Mouse (Mus musculus): ENCODE measurements at regions not wholly inside any gene's neighbourhood (a gene's known extent, or its start where the extent isn't known, plus 50 kb on each side); places are given as distances from the start of the nearest gene placed in this dataset.

GRCm38 (mm10) chr2:51013090-51013489, 135.8 kb downstream of the Rnd3 start:
- no peak for DNase-seq (ENCODE audit: low spot score)

GRCm38 (mm10) chr2:51008251-51008533, 140.7 kb downstream of the Rnd3 start:
- DNase-seq (ENCODE audit: low spot score) = no peak

DNA sequence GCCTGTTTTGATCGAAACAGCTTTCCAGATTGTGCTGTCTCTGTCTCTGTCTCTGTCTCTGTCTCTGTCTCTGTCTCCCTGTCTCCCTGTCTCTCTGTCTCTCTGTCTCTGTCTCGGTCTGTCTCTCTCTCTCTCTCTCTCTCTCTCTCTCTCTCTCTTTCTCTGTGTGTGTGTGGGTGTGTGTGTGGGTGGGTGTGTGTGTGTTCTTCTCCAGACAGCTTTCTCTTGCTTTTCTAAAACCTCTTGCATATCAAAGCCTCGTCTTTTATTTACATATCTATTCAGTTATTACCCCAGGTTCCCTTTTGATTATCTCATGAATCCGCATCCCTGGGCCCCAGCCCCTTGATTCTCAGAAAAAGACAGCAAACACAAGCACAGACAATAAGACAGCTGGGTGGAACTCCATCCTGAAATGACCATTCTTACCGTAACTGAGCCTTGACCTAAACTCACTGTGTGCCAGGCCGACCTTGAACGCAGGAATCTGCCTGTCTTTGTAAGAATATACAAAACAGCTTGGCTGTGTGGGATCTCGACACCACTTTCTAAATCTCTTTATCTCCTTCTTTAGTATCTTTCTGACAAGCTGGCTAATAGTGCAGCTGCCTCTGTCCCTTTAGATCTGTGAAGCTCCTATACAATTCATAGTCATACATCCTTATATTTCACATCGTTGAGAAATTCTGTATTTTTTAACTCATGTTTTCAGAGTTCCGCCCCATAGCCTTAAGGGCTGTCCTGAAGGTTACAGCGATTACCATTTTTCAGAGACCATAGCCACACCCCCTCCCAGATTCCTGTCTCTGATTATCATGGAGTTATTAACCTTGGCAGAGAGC, 141.3 kb downstream of the Rnd3 start:
- no peak for DNase-seq (ENCODE audit: low spot score)

GRCm38 (mm10) chr2:51006818-51007217, 142.1 kb downstream of the Rnd3 start:
- no peak for DNase-seq (ENCODE audit: low spot score)

GRCm38 (mm10) chr2:51001548-51001947, 147.4 kb downstream of the Rnd3 start:
- DNase-seq (ENCODE audit: low spot score) = no peak

- no peak for DNase-seq (ENCODE audit: low spot score)
Observed at GRCm38 (mm10) chr2:50983883-50984410, 165.0 kb downstream of the Rnd3 start.

GRCm38 (mm10) chr2:50982571-50982970, 166.3 kb downstream of the Rnd3 start:
- DNase-seq (ENCODE audit: low spot score) = no peak

DNA sequence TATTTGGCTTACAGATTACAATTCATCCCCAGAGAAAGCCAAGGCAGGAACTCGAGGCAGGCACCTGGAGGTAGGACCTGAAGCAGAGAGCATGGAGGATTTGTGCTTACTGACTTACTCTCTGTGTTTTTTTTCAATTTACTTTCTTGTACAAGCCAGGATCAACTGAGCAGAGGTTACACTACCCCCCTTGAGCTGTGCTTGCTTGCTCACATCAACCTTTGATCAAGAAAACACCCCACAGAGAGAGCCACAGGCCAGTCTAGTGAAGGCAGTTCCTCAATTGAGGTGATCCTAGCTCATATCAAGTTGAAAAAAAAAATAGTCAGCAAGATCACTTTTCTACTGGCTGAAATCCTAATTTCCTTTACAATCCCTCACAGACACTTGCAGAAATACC, 170.6 kb downstream of the Rnd3 start:
- DNase-seq (ENCODE audit: low spot score) = no peak

- DNase-seq (ENCODE audit: low spot score) = no peak
Observed at GRCm38 (mm10) chr2:50971131-50971825, 177.6 kb downstream of the Rnd3 start.

DNA sequence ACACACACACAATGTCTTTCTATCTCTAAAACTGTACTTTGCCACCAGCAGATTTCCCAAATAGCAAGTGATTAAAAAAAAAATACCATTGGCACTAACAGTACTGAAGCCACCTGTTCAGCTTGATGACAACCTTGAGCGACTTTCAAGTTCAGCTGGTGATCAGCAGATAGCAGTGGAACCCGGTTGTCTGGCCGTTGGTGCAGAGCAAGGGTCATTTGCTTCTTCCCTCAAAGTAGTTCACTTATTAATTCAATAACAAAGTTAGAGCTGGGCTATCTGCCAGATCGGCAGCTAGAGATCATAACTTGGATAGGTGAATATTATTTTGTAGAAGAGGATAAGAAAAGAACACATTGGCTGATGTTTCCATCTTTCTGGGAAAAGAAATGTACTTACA, 180.5 kb downstream of the Rnd3 start:
- no peak for DNase-seq (ENCODE audit: low spot score)

- no peak for DNase-seq (ENCODE audit: low spot score)
Observed at GRCm38 (mm10) chr2:50967826-50968225, 181.1 kb downstream of the Rnd3 start.

GRCm38 (mm10) chr2:50967133-50967532, 181.8 kb downstream of the Rnd3 start:
- no peak for DNase-seq (ENCODE audit: low spot score)

- no peak for DNase-seq (ENCODE audit: low spot score)
Observed at GRCm38 (mm10) chr2:50965485-50966017, 183.4 kb downstream of the Rnd3 start.

GRCm38 (mm10) chr2:50964062-50964461, 184.8 kb downstream of the Rnd3 start:
- DNase-seq (ENCODE audit: low spot score) = no peak

GRCm38 (mm10) chr2:50961049-50961448, 187.9 kb downstream of the Rnd3 start:
- no peak for DNase-seq (ENCODE audit: low spot score)

DNA sequence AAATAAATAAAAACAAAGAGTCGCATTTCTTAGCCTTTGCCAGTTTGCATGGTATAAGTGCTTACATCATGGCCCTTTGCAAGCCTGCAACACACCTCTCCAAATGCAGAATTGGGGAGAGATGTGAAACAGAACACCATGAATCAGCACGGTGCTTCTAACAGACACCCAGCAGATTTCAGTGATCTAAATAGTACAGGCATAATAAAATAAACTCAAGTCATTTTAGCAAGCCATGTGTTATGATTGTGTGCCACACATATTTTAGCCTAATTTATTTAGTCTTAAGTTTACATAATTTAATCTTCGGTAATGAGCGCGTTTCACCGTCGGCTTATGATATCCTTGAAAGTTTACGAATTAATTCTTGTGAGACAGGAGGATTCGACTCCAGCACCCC, 189.6 kb downstream of the Rnd3 start:
- no peak for DNase-seq (ENCODE audit: low spot score)

DNA sequence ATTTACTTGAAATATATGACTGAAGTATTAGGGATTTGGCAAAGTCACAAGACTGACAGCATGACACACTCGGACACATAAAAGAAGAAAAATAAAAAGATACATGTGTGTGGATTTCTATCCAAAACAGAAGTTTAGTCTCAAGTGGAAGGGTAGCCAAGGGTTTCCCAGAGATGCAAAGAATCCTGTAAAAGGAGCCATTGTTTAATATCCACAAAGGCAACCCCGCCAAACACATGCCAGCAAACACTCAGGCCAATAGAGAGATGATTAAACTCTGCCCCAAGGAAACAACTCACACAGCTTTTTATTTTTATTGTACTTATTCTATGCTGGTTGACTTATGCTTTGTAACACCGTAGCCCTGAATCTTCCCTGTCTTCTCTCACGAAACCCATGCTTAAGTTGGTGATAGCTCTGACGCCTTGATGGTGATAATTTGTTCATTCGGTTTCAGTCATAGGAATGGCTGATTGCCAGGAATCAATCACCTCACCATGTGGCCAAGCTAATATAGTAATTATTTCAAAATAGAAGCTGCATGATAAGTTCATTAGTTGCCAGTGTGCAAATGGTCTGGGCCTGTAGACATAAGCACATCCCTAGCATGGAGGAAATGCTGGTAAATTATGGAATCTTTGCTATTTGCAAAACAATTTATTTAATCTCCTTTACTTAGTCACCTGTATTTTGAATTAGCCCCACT, 194.4 kb downstream of the Rnd3 start:
- no peak for DNase-seq (ENCODE audit: low spot score)

DNA sequence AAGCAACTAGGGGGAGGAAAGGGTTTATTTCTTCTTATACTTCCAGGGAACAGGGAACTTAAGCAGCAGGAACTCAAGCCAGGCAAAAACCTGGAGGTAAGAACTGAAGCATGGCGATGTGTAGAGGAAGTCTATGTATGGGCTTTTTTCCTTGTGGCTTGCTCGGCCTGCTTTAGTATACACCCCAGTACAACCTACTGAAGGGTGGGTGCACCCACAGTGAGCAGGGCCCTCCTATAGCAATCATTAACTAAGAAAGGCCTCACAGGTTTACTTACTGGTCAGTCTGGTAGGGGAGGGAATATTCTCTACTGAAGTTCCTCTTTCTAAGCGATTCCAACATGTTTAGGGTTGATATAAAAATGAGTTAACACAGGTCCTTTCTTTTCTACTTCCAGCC, 197.9 kb downstream of the Rnd3 start:
- no peak for DNase-seq (ENCODE audit: low spot score)

DNA sequence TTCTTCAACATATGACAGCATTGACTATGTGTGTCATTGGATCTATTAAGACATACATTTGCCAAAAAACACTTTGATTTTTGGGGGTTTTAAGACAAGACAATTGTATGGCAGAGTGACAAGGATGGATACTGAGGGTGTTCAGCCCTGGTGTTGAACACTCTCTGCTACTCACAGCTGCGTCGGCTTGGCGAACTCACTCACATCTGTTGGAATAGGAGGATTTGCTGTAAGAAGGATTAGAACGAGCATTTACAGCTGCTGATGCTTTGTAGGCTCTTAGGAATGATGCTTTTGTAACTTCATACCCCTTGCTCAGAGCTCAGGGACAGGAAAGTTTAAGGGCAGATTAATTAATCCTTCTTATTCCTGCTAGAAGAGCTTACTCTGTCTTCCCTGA, 199.2 kb downstream of the Rnd3 start:
- DNase-seq (ENCODE audit: low spot score) = no peak

DNA sequence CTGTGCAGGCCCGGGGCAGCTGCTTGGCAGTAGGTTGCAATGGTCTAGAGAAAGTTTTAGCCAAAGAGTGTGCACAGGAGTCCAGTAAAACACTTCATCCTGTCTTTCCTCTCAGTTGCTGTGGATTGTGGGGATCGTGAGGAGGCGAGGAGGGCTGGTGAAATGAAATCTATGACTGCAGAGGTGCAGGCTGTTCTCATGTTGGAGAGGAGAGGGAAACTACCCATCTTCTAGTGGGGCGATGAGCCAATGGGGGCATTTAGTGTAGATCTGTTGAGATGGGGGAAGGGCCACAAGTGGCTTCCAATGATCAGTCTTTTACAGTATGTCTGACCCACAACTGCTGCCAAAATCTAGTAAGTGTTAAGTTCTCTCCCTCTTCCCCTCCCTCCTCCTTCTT, 203.4 kb downstream of the Rnd3 start:
- no peak for DNase-seq (ENCODE audit: low spot score)

- no peak for DNase-seq (ENCODE audit: low spot score)
Observed at GRCm38 (mm10) chr2:50943180-50943579, 205.7 kb downstream of the Rnd3 start.

DNA sequence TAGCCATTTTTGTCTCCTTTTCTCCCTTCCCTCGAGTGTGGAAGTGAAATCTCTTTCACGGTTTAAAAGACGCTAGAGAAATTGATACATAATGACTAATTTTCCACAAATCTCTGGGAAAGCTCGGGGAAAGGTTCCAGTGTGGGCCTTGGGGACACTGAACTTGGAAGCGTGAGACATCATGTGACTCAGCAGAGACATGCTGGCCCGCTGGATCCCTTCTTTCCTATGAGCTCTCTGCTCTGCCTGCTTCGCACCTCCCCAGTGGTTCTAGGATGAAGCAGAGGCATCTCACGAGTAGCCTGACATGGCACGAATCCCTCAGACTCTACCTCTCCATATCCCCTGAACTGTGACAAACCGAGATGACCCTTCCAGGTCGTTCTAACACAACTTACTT, 206.2 kb downstream of the Rnd3 start:
- no peak for DNase-seq (ENCODE audit: low spot score)

DNA sequence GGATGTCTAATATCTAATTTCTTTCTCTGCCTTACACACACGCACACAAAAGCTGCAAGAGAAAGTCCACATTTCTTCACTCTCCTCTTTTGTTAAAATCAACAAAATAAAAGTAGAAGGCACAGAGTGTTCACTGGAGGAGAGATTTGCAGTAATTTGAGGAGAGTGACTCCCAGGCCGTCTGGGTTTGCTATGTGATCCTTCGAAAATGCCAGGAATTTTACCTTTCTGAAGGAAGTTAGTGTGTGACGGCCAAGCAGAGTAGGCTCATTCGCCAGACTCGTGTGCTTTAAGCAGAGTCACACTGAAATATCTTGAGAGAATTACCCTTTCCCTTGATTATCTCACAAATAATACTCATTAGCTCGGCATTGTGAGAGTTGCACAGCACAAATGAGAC, 216.0 kb downstream of the Rnd3 start:
- no peak for DNase-seq (ENCODE audit: low spot score)
